Mouse (Mus musculus) adipocyte (in vitro differentiated cells): ENCODE data around the gene 1700067P10Rik.

ENCODE experiments used
- DNase-seq: peaks from one replicate; pipeline ENCODE4 v3.0.0-alpha.2; 2016; ENCODE audit warnings: low spot score

Gene 1700067P10Rik

DNA sequence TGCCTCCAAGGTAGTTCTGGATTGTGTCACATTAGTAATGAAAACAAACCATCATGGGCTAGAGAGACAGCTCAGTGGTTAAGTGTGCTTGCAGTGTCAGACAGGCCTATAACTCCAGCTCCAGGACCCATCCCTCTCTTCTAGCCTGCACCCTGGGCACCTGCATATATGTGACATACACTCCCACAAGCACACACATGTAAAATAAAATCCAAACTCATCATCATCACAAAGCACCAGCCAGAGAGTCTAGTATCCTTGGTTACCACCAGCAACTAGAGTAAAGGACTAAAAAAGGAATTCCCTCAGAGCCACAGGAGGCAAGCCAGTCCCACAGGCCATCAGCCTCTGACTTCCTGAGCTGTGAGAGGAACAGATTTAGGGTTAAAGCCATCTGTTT lies at the start of gene 1700067P10Rik:
Gene 1700067P10Rik (plus strand): TSS at position 301 of the 400 bp plus-strand sequence.
- DNase-seq, result no peak

DNA sequence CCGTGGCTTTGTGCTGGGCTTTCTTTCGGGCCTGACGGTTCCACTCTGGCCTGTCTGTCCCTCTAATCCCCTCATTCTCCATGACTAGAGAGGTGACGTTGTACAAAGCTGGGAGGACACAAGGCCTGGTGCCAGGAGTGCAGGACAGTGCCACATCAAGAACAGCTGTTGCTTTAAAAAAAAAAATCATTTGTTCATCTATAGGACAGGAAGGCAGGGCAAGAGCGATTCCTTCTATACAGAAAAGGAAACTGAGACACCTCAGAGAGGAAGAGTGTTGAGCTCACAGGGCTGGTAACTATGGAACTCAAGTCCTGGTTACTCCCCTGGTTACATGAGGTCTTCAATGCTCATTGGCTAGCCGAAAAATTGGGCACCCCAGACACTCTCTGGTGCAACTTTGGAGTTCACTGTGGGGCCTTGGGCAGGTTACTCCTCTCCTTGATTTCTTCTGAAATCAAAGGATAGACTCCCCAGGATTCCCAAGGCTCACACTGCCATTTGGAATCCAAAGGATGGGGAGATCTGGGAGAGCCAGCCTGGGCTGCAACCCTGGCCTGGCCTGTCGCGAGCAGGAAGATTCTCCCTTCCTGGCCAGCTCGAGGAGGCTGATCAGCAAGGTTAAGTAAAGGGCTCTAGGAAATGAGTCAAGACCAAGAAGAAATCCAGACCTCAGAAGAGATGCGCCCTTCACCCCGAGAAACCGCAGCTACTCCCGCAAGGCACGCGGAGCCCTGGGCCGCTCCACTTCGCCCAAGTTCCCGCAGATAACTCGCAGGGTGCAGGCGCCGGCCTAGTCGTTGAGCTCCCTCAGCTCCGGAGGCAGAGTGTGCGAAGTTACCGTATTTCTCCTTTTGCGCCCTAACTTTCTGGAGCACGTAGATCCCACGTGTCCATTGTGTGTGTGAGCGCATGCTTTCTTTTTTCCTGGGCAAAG lies 47.5 kb upstream of the 1700067P10Rik start:
- no peak for DNase-seq

DNA sequence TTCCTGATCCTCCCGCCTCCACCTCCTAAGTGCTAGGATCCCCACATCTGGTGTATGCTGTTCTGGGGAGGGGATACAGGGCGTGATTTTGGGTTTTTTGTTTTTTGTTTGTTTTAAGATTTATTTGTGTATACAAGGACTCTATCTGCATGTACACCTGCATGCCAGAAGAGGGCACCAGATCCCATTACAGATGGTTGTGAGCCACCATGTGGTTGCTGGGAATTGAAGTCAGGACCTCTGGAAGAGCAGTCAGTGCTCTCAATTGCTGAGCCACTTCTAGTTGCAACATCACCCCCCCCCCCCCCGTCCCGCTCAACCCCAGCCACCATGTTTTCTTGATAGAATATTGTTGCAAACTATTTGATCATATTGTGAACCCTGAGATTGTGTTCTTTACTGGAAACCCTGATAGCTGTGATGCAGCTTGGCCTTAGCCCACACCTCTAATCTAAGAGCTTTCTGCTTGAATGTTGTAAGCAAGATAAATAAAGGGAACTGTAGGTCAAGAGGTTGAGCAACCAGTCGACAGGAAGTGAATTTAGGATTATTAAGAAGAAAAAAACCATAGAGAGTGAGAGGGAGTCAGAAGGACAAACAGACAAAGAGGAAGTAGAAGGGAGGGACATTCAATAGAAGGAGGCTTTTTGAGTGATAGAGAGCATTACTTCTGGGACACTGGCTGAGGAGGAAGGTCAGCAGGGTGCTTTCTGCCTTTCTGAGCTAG lies 45.8 kb upstream of the 1700067P10Rik start:
- no peak for DNase-seq

- DNase-seq, result peak; percentile 58
Measured at GRCm38 (mm10) chr17:48045631-48046030, 43.5 kb upstream of the 1700067P10Rik start.

DNA sequence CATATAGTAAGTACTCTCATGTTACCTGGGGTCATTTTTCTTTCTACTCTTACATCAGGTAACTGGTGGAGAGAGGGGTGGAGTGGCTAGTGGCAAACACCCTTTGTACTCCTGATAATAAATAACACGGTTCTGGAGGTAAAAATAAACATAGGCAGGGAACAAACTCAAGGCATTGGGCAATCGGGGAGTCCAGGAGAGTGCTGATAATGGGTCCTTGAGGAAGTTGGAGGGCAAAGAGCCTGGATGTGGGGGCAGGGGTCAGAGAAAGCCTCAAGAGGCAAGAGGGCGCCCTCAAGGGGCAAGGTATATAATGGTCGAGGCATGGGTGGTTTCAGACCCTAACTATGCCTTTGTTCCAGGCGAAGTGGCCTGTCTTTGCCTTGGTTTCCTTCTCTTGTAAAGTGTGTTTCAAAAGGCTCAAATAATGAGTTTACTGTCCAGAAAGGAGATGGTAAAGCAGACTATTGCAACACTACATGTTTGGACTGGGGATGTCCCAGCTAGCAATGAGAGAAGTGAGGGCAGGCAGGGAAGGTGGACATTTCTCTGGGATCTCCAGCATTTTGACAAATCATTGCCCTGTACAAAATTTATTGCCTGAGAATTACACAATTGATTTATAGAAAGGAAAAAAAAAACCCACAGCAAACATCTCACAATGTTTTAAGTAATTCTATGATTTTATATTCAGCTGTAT lies 37.3 kb upstream of the 1700067P10Rik start:
- DNase-seq, result no peak

DNA sequence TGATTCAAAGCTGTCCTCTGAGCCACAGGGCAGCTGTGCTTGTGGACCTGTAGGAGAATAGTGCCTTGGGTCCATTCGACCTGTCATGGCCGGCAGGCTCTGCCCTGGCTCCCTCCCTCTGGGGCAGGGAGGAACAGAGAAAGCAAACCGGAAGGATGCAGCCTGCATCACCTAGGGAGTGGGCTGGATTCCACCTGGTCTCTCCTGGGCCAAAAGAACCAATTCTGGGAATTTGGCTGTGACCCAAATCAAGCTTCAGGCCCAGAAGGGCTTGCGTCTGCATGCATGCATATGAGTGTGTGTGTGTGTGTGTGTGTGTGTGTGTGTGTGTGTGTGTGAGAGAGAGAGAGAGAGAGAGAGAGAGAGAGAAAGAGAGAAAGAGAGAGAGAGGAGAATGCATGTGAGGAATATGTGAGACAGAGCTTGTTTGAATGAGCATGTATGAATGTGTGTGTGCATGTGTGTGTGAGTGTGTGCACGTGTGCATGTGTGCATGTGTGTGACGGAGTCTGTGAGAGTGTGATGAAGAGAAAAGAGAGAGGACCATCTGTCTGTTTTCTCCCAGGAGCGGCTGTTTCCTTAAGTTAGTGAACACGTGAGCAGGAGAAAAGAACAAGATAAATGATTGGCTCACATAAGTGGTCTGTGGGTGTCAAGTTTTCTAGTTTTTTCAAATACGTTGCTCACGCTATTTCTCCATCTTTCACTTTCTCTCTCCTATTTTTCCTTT lies 36.6 kb upstream of the 1700067P10Rik start:
- DNase-seq, result no peak

DNA sequence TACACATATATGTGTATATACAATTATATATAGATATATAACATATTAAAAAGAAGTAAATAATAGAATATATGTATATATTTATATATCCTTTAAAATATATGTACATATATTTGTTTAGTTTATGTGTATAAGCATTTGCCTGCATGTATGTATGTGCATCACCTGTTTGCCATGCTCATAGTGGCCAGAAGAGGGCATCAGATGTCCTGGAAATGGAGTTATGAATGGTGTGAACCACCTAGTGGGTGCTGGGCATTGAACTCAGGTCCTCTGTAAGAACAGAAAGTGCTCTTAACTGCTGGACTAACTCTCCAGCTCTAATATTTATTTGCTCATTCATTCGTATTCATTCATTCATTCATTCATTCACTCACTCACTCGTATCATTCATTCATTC lies 35.5 kb upstream of the 1700067P10Rik start:
- DNase-seq, result no peak

GRCm38 (mm10) chr17:48055076-48055816 lies 33.9 kb upstream of the 1700067P10Rik start:
- DNase-seq, result no peak

DNA sequence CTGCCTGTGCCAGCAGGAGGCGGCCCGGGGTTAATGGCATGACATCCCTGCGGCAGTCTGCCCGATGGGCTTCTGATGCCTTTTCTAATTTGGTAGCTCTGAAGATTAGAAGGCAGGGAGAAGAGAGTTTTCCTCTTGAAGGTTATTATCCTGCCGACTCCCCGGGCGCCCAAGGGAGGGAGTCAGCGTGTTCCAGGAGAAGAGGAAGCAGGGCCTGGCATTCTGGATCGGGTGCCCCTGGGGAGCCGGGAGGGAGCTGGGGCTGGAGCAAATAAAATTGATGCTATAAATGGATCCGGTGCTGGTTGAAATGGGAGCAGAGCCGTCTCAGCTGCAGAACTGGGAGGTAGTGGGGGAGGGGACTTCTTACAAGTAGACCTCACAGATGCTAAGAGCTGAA lies 31.7 kb upstream of the 1700067P10Rik start:
- DNase-seq, result no peak

GRCm38 (mm10) chr17:48064196-48064843 lies 24.8 kb upstream of the 1700067P10Rik start:
- DNase-seq, result no peak

GRCm38 (mm10) chr17:48065081-48065501 lies 24.0 kb upstream of the 1700067P10Rik start:
- DNase-seq, result no peak

GRCm38 (mm10) chr17:48067083-48067614 lies 22.0 kb upstream of the 1700067P10Rik start:
- DNase-seq, result no peak

DNA sequence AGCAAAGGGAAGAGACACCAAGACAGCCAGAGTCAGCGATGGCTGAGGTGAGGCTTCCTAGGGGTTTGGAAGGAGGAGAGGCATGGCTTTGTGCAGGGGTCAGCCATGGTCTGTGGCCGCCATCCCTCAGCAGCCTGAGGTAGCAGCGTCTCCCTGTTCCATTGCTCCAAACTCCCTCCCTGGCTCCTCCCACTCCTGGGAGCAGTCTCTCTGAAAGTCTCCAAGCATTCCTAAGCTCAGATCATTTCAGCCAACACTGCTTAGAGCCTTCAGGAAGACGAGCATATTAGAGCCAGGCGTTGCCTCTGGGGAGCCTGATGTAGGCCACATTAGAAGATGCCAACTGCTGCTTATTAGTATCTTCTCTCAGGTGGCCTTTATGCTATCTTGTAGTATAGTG lies 21.4 kb upstream of the 1700067P10Rik start:
- no peak for DNase-seq

DNA sequence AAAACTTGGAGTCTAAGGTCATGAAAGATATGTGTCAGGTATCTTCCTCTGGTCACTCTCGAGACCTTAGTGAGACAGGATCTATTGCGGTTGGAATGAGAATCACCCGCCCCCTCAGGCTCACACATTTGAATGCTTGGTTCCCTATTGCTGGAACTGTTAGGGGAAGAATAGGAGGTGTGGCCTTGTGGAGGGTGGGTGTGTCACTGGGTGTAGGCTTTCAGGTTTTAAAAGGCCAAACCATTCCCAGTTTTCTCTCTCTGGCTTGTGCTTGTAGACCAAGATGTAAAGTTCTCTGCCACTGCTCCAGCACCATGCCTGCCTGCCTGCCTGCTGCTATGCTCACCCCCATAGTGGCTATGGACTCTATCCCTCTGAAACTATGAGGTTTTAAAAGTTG lies 8.5 kb upstream of the 1700067P10Rik start:
- no peak for DNase-seq

DNA sequence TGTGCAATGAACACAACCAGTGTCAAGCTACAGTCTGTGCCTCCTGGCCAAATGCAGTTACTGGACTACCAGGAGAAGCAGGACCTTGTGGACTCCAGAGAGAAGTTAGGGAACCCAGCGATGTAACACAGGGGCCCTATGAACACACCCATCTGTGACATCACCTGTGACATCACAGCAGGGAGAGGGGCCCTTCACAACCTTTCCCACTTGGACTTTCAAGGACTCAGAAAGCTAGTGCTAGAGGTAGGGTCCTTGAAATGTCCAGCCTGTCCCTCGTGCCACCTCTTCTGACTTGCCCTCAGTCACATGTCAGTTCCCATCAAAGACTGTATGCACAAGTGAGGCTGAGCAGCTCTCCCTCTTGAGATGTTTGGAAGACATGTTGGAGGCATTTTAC lies 327 bp downstream of the 1700067P10Rik start:
- DNase-seq, result no peak

GRCm38 (mm10) chr17:48090305-48090704 lies 1.2 kb downstream of the 1700067P10Rik start:
- no peak for DNase-seq

DNA sequence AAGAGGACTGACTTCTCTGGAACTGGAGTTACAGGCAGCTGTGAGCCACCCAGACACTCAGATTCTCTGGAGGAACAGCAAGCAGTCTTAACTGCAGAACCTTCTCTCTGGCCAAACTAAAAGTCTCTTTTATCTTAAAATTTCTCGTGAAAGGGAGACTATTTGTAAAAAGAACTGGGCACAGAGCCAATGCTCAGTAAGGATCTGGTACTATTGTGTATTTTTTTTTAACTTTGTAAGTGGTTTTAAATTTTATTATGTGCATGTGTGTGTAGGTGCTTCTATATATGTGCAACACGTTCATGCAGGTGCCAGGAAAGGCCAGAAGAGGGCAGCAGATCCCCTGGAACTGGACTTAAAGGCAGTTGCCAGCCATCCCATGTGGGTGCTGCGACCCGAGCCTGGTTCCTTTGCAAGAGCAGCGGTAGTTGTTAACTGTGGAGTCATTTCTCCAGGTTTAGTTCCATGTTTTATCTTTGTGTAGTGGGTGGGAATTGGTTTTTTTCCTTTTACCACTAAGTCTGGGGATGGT lies 4.2 kb downstream of the 1700067P10Rik start:
- peak; percentile 8 for DNase-seq

- no peak for DNase-seq
Measured at GRCm38 (mm10) chr17:48094820-48095680, 5.9 kb downstream of the 1700067P10Rik start.

DNA sequence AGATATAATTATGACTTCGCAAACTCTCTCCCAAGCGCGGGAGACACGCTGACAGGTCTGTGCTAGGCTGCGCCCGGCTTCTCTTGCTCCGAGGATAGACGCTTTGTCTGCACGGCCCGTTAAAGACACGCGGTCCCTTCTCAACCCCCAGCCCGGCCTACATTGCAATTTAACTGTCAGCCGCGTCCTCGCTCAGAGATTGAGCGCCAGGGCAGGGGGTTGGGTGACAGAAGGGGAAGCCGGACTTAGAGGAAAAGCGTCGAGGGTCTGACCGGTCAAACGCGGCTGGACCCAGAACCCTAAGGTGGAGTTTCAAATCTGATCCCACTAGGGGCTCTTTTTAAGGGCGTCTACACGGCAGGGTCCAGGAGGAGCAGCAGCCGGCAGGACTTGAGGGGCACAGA lies 6.6 kb downstream of the 1700067P10Rik start:
- DNase-seq, result no peak
